Mouse (Mus musculus): ENCODE measurements around the gene Ugt1a6b.

- TF ChIP-seq POLR2A (IDR thresholded peaks at IDR 0.05; ENCODE audit: borderline replicate concordance, extremely low read depth, insufficient read depth, insufficient read length, poor library complexity, severe bottlenecking) (no peak), CTCF (IDR thresholded peaks at IDR 0.05; ENCODE audit: borderline replicate concordance, extremely low read depth, insufficient read depth, insufficient read length) (no peak)
These were observed 116.0 kb downstream of the Ugt1a6b start for GRCm38 (mm10) chr1:88219054-88219453.
